Mouse (Mus musculus) A20 (cell line): ENCODE results near the gene Dync1i1.
"Not testable (repeated sequence)": the region's sequence is repeated elsewhere in the genome, so short reads cannot be mapped to it uniquely, and the experiment has no call there.

Experiments used
- DNase-seq: peaks from one replicate; pipeline ENCODE4 v3.0.0-alpha.2; 2011; ENCODE audit warnings: low read depth, low spot score

The Dync1i1 gene

DNA sequence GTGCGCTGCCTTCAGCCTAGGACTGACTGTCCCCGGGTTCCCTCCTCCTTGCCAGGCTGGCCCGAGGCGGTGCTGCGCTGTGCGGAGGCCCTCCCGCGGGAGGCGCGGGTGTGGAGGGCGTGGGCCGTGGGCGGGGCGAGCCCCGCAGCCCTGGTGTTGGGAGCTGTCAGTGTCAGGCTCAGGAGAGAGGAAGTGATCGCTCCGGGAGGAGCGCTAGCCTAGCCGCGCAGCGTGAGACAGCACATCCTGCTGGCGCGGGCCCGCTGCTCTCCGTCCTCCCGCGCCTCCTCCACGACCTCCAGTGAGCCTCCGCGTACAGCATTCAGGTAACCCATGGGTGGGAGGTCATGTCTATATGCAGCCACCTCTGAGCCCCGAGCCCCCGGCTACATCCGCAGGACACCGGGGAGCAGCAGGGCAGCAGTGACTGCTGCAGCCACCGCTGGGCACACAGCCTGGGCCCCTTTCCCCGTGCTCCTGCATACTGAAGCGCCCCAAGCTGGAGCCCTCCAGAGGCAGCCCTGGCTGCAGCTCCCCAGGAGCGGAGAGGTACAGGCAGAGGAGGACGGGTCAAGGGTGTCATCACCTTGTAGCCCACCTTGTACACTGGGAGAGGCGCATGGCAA lies at the start of gene Dync1i1:
Dync1i1 (plus strand) TSS at position 29 of the 626 bp plus-strand sequence.
- DNase-seq: no peak

GRCm38 (mm10) chr6:5679738-5680137 lies 45.7 kb upstream of the Dync1i1 start:
- DNase-seq: no peak

- DNase-seq: no peak
These were observed 23.6 kb upstream of the Dync1i1 start for GRCm38 (mm10) chr6:5701826-5702225.

- not testable (repeated sequence) for DNase-seq
These were observed 17.5 kb upstream of the Dync1i1 start for GRCm38 (mm10) chr6:5707894-5708293.

DNA sequence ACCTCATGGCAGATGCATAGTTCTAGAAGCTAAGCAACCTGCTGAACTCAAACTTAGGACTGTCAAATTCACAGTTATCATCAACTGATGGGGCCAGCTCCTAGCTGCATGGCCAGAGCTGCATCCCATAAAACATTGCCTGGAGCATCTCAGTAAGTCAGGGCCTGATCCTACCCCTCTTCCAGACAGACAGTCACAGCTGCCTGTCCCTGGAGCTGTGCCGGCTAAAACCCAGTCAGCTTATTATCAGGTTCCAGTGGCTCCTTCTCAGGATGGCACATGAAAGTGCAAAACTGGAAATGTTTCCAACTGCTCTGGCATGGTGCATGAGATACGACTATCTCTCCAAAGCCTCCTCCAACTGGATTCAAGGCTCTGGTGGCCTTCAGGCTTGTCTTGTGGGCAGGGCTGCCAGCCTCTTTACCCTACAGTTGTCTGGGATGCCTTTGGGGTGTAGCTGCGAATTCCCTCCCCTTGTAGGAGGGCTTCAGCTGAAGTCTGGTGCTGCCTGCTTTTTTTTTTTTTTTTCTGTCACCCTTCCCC lies 15.3 kb upstream of the Dync1i1 start:
- no peak for DNase-seq

GRCm38 (mm10) chr6:5712620-5713019 lies 12.8 kb upstream of the Dync1i1 start:
- DNase-seq: no peak

- DNase-seq: no peak
These were observed 10.3 kb upstream of the Dync1i1 start for GRCm38 (mm10) chr6:5715101-5715618.

DNA sequence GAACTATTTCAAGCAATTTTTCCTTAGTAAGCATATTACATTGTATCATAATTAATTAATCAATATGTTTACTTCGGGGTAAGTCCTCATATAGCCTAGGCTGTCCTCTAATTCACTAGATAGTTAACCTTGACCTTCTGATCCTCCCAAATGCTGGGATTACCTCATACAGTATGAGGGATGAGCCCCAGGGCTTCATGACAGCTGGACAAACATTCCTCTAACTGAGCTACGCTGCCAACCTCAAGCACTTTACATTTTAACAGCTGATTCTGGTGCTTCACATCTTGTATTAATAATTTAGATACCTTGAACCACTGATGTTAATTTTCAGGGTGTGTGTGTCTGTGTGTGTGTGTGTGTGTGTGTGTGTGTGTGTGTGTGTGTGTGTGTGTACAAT lies 6.5 kb upstream of the Dync1i1 start:
- no peak for DNase-seq

DNA sequence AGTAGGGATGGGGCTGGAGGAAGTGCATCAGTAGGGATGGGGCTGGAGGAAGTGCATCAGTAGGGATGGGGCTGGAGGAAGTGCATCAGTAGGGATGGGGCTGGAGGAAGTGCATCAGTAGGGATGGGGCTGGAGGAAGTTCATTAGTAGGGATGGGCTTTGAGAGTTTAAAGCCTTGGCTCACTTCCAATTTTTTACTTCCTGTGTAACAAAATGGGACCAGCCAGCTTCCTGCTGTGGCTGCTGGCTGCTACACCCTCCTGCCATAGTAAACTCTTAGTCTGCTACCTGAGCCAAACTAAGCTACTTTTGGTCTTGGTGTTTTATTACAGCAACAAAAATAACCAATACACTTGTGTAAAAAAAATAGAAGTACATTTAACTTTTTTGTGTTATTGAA lies 4.7 kb upstream of the Dync1i1 start:
- DNase-seq: not testable (repeated sequence)

DNA sequence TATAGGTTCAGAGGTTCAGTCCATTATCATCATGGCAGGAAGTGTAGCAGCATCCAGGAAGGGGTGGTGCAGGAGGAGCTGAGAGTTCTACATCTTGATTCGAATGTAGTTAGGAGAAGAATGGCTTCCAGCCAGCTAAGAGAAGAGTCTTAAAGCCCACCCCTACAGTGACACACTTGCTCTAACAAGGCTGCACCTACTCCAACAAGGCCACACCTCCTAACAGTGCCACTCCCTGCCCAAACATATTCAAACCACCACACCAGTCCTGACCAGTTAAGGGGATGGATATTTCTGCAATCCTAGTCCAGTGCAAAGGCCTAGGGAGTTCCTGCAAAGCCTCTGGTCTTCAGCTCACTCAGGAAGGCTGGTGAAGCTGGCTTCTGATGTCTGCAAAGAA lies 1.5 kb upstream of the Dync1i1 start:
- DNase-seq: no peak

GRCm38 (mm10) chr6:5726237-5726670 lies 815 bp downstream of the Dync1i1 start:
- DNase-seq: no peak

DNA sequence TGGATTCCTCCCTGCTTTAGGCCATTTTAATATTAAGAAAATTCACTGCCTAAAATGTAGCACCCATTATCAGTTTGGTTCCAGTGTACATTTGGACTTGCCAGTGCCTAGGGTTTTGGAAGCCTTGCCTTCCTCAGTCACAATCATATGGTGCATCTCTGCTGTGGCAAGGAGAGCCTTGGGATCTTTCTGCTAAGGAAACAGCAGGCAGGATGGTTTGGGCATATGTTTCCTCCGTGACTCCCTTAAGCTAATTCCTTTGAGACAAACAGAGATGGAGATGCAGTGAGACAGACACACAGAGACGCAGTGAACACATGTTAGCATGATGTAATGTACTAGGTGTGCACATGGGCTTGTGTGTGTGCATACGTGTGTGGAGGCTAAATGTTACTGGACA lies 7.8 kb downstream of the Dync1i1 start:
- no peak for DNase-seq

GRCm38 (mm10) chr6:5734398-5734797 lies 9.0 kb downstream of the Dync1i1 start:
- no peak for DNase-seq

DNA sequence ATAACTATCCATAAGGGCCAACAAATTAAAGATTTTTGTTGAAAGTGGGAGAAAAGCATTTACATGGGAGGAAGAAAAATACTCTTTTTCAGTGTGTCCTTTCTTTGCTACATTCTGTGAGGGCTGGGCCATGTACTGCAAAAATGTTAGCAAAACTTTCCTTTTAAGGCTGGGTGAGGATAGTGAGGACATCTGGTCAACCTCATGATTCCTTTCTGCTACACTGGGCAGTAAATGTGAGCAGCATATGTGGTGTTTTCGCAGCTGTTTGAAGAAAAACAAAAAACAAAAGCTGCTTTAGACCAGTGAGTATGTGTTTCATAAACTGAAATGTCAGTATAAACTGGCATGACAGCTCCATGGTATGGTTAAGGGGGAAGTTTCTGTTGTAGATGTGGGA lies 9.4 kb downstream of the Dync1i1 start:
- DNase-seq: no peak

GRCm38 (mm10) chr6:5739711-5740110 lies 14.3 kb downstream of the Dync1i1 start:
- DNase-seq: no peak

- no peak for DNase-seq
These were observed 16.1 kb downstream of the Dync1i1 start for GRCm38 (mm10) chr6:5741395-5742032.

- DNase-seq: no peak
These were observed 24.8 kb downstream of the Dync1i1 start for GRCm38 (mm10) chr6:5750079-5750711.

DNA sequence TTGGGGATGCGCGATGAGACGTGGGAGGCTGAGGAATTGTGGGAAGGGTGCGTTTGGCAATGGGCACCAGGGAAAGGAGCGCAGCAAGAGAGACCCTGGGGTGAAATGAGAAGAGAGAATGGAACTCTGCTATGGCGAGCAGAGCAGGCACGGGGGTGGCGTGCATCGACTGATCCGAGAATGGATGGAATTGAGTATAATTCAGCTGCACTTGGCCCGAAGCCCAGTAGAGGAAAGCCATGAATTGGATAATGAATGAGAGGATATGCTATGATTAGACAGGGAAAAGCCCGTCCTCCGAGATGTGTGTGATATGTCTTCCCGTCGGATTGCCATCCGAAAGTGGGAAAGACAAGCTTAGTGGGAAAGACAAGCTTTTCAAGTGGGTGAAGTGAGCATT lies 26.7 kb downstream of the Dync1i1 start:
- DNase-seq: no peak

DNA sequence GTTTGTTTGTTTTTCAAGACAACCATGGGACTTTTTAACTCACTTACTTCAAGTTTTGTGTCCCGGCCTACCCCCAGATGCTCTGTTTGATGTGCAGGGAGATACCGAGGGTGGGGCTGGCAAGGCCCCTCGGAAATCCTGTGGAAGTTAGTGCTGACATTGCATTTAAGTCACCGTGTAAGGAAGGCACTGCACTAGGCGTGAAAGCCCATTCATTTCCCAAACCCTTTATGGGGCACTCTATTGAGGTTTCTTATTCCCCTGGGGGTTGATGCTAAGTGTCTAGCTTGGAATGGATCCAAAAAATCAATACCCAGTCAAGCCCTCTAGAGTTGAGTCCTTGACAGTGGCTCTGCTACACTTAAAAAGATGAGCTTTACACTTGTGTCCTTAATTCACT lies 27.2 kb downstream of the Dync1i1 start:
- no peak for DNase-seq

DNA sequence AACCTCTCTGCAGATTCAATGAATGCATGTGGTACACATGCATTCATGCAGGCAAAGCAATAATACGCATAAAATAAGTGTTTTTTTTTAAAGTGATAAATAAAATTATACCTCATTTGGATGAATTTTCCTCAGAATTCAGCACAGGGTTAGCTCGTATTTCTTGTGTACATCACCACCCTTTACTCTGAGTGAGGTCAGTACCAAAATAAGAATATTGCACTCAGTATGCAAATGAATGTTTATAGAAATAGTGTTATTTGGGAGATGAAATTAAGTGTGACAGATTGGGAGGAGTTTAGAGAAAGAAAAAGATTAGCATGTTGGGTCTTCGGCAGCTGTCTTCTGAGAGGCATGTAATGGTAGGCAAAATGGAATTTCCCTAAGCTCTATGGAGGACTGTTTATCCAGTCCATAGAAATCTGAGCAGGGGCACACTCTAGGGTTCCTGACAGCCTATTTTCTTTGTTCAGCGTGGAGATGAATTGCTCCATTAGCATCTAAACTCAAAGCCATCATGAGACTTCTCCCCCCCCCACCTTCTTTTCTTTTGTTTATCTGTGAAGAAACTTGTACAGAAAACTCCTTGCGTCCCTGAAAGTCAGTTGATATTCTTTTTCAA lies 31.2 kb downstream of the Dync1i1 start:
- no peak for DNase-seq

- no peak for DNase-seq
These were observed 37.5 kb downstream of the Dync1i1 start for GRCm38 (mm10) chr6:5762943-5763342.

DNA sequence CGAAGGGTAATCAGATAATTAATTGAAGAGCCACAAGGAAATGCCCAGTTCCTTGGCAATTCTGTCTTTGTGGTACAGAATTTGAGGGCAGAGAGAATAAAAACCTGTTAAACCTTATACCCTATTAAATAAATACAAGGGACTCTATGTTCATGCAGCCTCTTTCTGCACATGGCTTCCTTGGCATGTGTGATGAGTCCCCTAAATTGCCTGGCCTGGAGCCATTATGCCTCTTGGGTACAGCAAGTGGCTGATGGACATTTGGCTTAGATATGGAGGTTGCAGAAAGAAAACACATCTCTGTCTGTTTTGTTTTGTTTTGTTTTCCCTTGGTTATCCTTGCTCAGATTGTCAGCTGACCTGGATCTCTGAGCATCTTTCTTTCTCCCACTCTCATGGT lies 43.1 kb downstream of the Dync1i1 start:
- DNase-seq: no peak
